Mouse (Mus musculus) layer of hippocampus, adult 2 months (tissue): ENCODE measurements around the gene C87436. TPM values are rescaled to one million over a fixed set of nuclear protein-coding genes. Genes with fewer than 3 reads are reported as not detected.

Source experiments
- DNase-seq, 2 experiments: peaks; one replicate each; pipeline ENCODE4 v3.0.0; 2022; ENCODE audit warnings: low spot score in 2 of 2
- H3K27ac ChIP-seq: fragments of 200-600 bp; 2 replicates; pipeline ENCODE4 v1.8.1; 2022
- H3K4me3 ChIP-seq: fragments of 200-600 bp; 2 replicates; pipeline ENCODE4 v1.8.1; 2022; ENCODE audit warnings: mild to moderate bottlenecking
- CTCF ChIP-seq: fragments of 200-600 bp; conservative IDR thresholded peaks from 2 replicates; pipeline ENCODE4 v1.8.1; 2022; ENCODE audit warnings: antibody characterized with exemption, mild to moderate bottlenecking, moderate library complexity
- total RNA-seq, 2 experiments: library from RNA; stranded (reverse); gene quantifications; 2 replicates each; pipeline ENCODE4 v1.2.3; 2021

Gene C87436
- total RNA-seq, 2 experiments from 2014 or later = 18.9 to 20.6 TPM

DNA sequence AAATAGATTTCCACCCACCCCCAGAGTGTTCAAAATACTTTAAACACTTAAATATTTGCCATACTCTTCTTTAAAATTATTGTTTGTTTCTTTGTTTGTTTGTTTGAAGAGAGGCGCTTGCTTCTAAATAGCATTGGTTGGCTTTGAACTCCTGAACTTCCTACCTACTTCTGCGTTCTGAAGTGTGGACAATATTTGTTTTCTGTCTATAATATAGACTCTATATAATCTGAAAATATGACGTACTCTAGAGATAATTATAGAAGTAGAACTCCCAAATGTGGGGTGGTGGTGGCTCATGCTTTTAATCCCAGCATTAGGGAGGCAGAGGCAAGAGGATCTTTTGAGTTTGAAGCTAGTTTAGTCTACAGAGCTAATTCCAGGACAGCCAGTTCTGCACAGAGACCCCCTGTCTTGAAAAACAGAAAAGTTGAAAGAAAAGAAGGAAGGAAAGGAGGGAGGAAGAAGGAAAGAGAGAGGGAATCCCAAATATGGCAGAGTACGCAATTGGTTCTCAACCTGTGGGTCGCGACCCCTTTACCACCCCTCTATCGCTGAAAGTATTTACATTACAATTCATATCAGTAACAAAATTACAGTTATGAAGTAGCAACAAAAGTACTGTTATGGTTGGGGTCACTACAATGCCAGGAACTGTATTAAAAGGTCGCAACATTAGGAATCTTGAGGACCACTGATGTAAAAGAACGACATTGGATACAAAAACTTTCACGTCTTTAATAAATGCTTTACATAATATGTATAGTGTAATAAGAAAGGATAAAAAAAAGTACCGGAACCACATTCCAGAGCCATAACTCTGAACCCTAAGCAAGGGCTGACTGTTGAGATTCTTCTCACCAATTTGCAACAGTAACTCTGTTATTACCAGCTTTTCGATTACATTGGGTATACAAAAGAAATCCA, 35.2 kb upstream of the C87436 start:
- H3K4me3 ChIP-seq = peak overlapping the region; percentile 83
- H3K27ac ChIP-seq = peak overlapping the region; percentile 99
- DNase-seq = no peak
- no peak for TF ChIP-seq CTCF

DNA sequence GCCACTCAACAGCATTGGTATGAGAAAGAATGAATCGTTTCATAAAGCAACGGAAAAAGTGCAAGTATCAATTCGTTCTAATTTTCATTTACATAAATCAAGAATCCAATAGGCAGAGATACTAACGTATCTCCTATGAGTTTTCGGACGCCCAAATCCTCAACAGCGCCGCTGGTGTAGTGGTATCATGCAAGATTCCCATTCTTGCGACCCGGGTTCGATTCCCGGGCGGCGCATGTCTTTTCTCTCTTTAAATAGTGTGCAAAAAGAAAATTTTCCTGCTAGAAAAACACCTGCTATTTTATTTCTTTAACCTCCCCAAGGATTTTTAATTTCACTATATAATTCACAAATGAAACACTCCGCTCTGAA, 34.5 kb upstream of the C87436 start:
- no peak for TF ChIP-seq CTCF
- H3K4me3 ChIP-seq = peak overlapping the region; percentile 83
- H3K27ac ChIP-seq = peak overlapping the region; percentile 99
- peak; percentile 90 to 95 for DNase-seq

DNA sequence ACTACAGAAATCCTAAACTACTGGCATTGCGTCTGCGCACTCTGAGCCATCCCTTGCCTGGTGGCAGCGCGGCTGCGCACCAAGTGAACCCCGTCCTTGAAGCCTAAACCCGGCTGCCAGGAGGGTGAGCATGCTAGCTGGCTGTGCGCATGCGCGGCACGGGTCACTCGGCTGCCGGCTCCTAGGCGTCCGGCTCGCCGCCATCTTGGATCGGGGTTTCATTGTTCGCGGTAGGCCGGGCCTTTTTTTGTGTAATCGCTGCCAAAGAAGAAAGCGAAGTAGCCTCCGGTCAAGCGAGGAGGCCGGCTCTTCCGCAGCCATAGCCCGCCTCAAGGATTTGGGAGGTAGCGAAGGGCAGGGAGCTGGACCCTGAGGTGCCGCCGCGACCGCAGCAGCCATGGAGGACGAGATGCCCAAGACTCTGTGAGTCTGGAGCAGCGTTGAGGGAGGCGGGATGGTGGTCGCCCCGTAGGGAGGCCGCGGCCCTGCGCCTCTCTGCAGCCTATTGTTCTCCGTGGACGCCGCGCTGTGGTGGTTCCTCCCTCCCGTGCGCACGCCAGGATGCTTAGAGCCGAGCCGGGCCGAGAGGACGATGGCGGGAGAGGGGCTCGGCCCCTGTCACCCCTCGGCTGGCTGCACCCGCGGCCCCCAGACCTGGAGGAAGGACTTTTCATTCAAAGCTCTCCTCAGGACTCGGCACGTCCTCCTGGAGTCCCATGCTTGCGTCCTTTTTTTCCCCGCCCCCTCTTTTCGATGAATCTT, 33.9 kb upstream of the C87436 start, which contains the start of gene Tia1:
TSS of gene Tia1 (plus strand) at position 120 of the 762 bp plus-strand sequence.
- Histone ChIP-seq H3K27ac (peak within 1 kb of the TSS; percentile 99), H3K4me3 (peak within 1 kb of the TSS; percentile 83)
- TF ChIP-seq CTCF = 0 out of 2 replicates have a peak, but pooled peaks have one; percentile 2
- DNase-seq = peak; percentile 98

GRCm38 (mm10) chr6:86404996-86405395, 33.2 kb upstream of the C87436 start:
- DNase-seq = no peak
- TF ChIP-seq CTCF = peak; percentile 25
- Histone ChIP-seq H3K4me3 (peak overlapping the region; percentile 83), H3K27ac (peak overlapping the region; percentile 99)

GRCm38 (mm10) chr6:86406306-86406705, 31.9 kb upstream of the C87436 start:
- no peak for TF ChIP-seq CTCF
- no peak for DNase-seq
- Histone ChIP-seq H3K4me3 (peak overlapping the region; percentile 83), H3K27ac (no peak overlapping the region)

DNA sequence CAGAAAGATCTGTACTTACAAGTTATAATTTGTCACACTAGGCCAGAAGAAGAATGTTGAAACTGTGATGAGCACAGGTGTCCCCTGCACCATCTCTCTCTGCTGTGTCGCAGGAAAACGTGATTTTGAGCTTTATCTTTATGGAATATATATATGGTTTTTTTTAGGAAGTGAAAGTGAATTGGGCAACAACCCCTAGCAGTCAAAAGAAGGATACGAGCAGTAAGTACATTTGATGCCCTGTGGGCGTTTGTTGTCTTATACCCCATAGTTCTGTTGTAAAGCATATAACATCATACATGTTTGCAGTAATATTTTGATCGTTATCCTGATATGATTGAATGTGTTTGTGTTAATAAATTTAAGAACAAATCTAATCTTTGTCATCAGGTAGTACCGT, 19.5 kb upstream of the C87436 start:
- no peak for TF ChIP-seq CTCF
- no peak overlapping the region for H3K4me3 ChIP-seq
- DNase-seq = no peak
- no peak overlapping the region for H3K27ac ChIP-seq

GRCm38 (mm10) chr6:86419239-86419638, 18.9 kb upstream of the C87436 start:
- no peak for DNase-seq
- no peak overlapping the region for H3K4me3 ChIP-seq
- no peak for TF ChIP-seq CTCF
- H3K27ac ChIP-seq = no peak overlapping the region

DNA sequence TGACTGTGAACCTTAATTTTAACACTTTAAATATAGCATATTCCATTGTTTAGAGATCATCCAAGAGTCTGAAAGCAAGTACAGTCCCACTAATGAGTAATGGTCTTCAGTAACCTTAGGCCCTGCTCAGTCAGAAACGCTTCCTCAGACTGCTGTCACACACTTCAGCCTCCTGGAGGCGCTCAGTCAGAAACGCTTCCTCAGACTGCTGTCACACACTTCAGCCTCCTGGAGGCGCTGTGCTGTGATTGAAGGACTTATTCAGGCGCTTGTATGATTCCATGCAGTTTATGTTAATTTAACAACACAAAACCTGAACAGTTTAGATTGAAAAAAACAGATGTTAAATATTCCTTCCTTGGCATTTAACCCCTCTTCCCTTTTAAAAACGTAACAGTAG, 17.7 kb upstream of the C87436 start:
- peak; percentile 63 for TF ChIP-seq CTCF
- Histone ChIP-seq H3K27ac (no peak overlapping the region), H3K4me3 (no peak overlapping the region)
- no peak for DNase-seq

DNA sequence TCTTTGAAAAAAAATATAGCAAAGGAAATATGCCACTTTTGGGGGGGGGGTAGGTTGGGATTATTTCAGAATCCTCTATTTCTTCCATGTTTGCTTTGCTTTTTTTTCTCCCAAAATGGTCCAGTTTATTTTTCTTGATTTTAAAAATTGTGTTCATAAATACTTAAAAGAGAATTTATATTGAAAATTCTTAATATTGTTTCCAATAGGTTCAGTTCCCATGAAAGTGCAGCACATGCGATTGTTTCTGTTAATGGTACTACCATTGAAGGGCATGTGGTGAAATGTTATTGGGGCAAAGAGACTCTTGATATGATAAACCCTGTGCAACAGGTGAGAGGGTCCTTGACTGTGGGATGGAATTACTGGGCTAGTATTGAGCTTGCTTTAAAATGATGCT, 11.8 kb upstream of the C87436 start, which contains the start of gene Gm44790:
TSS of gene Gm44790 (plus strand) at position 301 of the 400 bp plus-strand sequence.
- no peak within 1 kb of the TSS for H3K4me3 ChIP-seq
- TF ChIP-seq CTCF = no peak
- no peak for DNase-seq
- H3K27ac ChIP-seq = no peak within 1 kb of the TSS

DNA sequence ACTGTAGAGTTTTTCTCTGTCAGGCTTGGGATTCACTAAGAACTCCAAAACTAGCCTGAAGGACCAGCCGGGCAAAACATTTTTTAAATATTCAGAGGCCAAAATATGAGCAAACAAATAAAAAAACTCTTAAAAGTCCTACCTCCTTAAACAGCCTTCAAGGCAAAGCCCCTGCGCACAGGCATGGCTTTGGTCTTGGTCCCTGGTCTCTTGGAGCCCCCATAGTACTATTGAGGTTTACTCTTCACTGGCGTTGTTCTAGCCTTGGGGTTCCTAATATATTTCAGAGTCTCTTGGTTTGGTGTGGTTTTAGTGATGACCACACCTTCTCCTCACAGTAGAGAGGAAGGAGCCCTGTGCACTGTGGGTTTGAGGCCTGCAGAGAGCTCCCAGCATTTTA, 6.6 kb upstream of the C87436 start:
- DNase-seq = no peak
- no peak for TF ChIP-seq CTCF

DNA sequence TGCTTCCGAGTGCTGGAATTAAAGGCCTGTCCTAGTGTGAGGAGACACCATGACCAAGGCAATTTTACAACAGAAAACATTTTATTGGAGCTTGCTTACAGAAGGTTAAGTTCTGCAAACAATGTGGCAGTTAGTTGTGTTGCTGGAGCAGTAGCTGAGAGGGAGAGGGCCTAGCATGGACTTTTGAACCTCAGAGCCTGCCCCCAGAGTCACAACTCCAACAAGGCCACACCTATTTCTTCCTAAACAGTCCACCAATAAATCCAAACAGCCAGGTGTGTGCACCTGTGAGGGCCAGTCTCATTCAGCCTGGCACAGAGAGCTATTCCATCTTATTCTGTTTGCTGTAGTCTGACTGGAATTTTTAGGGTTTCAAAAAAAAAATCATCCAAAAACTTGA, 4.5 kb upstream of the C87436 start:
- no peak for TF ChIP-seq CTCF
- H3K4me3 ChIP-seq = no peak overlapping the region
- H3K27ac ChIP-seq = no peak overlapping the region
- DNase-seq = no peak

More for the DNA sequence above, 6.6 kb upstream of the C87436 start:
- Histone ChIP-seq H3K27ac (no peak overlapping the region), H3K4me3 (no peak overlapping the region)

GRCm38 (mm10) chr6:86437711-86438110, 463 bp upstream of the C87436 start:
- TF ChIP-seq CTCF = peak; percentile 74
- peak; percentile 16 to 26 for DNase-seq
- peak overlapping the region; percentile 99 for H3K27ac ChIP-seq

DNA sequence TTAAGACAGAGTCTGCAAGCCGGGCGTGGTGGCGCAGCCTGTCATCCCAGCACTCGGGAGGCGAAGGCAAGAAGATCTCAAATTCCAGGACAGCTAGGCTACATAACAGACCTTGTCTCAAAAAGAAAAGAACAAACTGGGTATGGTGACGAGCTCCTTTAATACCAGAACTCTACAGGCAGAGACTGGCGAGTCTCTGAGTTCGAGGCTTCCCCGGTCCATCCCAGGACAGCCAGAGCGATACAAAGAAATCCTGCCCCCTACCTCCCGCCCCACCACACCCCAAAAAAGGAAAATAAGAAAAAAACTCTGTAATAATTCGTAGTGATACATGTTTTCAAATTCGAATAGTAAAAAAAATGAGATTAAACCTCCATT, 934 bp downstream of the C87436 start:
- peak overlapping the region; percentile 99 for H3K27ac ChIP-seq
- H3K4me3 ChIP-seq = peak overlapping the region; percentile 93
- TF ChIP-seq CTCF = no peak
- no peak for DNase-seq

More at GRCm38 (mm10) chr6:86437711-86438110, 463 bp upstream of the C87436 start:
- peak overlapping the region; percentile 93 for H3K4me3 ChIP-seq
